Mouse (Mus musculus): Measurements from ENCODE around the gene Ngfr. TPM values are rescaled to one million over a fixed set of nuclear protein-coding genes. Genes with fewer than 3 reads are reported as not detected.
"Not testable (repeated sequence)": the region's sequence is repeated elsewhere in the genome, so short reads cannot be mapped to it uniquely, and the experiment has no call there.

Ngfr gene
- total RNA-seq (2015; ENCODE audit: low replicate concordance) (not detected in 2 replicates), total RNA-seq (2017; ENCODE audit: low replicate concordance) (not detected in 2 replicates)

DNA sequence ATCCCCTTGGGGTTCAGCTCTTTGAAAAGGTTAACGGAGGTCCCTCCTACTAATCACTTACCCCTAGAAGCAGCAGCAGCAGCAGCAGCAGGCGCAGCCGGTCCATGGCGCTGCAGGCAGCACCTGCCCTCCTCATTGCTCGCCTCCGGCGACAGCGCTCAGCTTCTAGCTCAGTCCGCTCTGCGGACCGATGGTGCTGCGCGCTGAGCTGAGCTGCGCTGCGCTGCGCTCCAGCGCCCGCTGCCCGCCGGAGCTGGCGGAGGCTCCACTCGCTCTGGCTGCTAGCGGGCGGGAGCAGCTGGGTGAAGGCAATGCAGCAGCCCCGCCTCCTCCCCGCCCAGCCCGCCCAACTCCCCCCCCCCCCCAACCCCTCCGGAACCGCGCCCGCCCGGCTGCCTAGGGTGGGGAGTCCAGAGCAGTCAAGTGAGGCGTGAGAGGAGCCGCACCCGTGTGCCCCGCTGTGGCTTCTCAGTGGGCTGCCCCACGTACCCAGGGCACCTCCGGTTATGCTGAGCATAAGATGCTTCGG lies at the start of gene Ngfr:
Ngfr (minus strand) TSS at position 313 of the 529 bp plus-strand sequence.
- ATAC-seq (replicated peaks; ENCODE audit: low FRiP score, poor library complexity, severe bottlenecking): no peak

DNA sequence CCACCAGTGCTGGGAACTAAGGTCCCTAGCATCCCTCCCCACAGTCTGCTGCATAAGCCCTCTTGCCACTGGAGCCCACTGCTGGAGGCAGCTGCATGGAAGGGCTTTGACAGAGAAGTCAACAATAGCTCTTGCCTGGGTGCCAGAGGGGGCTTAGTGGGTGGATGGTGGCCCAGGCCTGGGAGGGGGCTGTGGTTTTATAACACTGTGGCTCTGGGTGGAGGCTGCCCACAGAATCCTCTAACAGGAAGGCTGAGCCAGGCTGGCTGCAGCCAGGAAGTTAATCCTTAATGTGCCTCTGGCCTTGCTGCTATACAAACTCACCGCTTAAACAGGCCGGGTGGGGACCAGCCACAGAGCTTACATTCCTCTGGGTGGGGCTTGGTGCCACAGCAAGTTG lies 47.5 kb upstream of the Ngfr start:
- no peak for ATAC-seq (replicated peaks; ENCODE audit: low FRiP score, poor library complexity, severe bottlenecking)

DNA sequence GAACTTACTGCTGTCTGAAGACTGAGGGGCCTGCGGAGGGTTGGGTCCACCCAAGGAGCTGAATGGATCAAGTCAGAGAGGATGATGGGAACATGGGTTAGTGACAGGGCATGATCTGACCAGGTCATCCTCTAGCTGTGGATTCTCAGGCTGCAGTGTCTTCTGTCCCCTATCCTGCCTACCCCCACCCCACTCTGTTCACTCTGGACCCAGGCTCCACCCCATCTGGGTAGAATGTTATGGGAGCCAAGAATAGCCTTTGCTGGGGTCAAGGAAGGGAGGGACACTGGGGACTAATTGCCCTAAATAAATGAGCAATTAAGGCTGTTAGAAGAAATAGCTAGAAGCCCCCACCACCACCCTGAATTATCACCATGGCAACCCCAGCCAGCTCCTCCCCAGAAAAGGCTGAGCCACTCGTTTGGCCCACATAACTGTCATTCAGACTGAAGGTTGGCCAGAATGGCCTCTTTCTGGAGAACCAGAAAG lies 46.0 kb upstream of the Ngfr start:
- no peak for ATAC-seq (replicated peaks; ENCODE audit: low FRiP score, poor library complexity, severe bottlenecking)

DNA sequence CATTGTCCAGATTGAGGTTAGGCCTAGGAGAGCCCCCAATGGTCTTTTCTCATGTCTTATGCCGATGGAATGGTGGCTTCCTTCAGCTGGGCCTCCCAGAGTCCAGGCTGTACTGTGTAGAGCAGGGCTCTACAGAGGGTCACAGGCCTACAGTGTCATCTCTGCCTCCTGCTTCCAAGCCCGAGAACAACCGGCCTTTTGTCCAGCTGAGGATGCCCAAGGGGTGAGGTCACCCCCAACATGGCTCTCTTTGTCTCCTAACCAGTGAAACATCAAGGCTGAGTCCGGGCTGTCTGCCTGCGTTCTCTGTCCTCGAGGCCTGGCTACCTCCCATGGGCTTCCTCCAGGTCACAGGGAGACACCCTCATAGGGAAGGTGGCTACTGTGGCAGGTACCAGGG lies 44.9 kb upstream of the Ngfr start:
- ATAC-seq (replicated peaks; ENCODE audit: low FRiP score, poor library complexity, severe bottlenecking): no peak

DNA sequence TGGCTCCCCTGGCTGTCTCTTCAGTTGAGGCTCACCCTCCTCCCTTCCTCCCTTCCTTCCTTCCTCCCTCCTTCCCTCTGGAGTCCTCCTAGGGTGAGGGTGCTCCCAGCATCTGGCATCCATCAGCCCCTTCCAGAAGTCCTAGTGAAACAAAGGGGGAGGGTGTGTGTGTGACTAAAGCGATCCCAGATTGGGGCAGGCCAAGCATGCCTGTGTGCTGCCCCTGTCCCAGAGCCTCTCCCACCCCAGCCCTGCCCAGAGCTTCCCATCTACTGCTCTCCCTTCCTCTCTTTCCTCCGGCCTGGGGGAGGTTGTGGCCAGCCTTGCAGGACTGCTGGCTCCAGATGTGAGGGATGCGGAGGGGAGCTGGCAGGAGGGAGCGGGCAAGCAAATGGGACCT lies 43.8 kb upstream of the Ngfr start:
- no peak for ATAC-seq (replicated peaks; ENCODE audit: low FRiP score, poor library complexity, severe bottlenecking)

DNA sequence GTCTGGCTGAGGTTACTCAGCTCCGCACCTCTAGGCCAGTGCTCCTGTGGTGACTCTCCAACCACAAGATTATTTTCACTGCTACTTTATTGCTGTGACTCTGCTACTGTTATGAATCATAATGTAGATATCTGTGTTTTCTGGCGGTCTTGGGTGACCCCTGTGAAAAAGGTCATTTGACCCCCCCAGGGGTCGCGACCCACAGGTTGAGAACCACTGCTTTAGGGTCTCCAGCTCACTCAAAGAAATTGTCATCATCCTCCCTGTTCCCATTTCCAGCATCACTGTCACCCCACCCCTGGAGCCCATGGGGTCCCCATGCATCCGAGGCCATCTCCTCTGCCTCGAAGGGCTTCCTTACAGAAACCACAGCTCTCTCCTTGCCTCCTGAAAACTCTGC lies 43.0 kb upstream of the Ngfr start:
- ATAC-seq (replicated peaks; ENCODE audit: low FRiP score, poor library complexity, severe bottlenecking): no peak

DNA sequence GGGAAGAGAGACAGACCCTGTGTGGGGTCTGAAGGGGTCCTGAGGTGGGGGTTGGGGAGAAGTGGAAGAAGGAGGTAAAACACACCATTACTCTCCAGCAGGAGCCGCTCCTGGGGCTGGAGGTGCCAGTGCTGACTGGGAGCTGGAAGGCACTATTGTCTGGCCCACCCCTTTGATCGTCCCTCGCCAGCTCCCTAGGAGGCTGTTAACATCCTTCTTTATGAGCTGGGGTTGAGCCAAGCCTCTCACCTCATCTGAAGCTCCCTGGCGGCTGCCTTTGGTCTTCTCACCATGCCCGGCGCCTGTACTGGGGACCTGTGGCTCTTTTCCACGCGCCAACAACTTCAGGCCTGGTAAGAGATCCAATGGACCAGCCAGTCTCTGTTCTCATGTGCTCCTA lies 34.9 kb upstream of the Ngfr start:
- no peak for ATAC-seq (replicated peaks; ENCODE audit: low FRiP score, poor library complexity, severe bottlenecking)

DNA sequence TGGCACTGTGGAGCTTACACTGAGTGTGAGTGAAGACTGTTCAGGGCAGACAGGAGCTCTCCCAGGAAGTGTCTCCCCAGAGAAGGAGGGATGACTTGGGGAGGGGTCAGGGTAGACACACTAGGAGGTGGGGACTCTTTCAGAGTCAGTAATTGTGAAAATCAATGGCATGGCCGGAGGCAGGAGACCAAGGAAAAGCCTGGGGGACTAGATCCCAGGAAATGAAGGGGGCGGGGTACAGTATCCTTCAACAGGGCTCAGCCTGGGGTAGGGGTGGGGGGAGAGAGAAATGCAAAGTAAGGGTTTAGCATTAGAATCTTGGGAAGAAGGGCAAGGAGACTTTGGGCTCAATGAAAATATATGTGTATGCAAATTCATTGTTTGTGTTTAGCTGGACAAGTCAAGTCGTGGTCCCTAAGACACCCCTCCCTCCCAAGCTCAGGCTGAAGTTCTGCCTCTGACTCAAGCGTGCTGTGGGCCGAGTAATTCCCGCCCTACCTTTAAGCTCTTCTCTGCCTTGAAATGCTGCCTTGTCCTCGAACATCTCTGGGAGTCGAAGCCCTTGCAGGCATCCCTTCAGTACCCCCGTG lies 34.1 kb upstream of the Ngfr start:
- no peak for ATAC-seq (replicated peaks; ENCODE audit: low FRiP score, poor library complexity, severe bottlenecking)

DNA sequence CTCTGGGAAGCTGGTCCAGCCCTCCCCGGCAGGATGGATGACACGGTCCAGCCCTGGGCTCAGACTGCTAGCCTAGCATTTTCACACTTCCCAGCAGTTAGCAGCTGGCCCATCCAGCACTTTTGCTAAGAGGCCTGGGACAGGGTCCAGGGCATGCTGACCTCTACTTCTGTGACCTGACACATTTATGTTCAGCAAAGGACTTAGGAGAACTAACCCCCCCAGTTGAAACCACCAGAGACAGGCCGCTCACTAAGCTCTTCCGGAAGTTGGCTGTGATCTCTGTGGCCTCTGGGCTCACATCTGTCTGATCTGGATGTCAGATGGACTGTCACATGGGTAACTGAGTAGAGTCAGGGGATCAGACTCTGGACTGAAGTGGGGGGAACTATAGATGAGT lies 33.5 kb upstream of the Ngfr start:
- ATAC-seq (replicated peaks; ENCODE audit: low FRiP score, poor library complexity, severe bottlenecking): no peak

DNA sequence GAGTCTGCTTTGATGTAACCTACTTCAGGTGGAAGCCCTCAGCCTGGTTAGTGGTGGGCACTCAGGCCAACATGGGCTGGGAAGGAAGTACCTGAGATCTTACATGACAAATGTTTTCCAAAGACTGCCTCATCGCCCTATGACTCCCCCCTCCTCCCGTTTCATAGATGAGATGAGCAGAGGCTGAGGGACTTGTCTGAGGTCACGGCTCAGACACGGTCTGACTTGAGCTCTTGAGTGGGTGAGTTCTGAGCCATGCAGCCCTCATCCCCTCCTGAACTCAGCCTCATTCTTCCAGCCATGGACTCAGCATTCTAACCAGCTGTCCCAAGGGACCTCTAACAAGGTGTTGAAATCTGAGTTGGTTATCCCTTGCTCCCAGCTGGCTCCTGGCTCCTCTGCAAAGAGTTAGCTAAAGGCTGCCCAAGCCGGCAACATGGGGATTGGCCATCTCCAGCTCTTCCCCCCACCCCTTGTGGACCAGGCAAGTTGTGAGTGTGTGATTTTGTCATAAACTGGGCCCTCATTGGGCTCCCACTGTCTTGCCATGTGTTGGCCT lies 32.4 kb upstream of the Ngfr start:
- ATAC-seq (replicated peaks; ENCODE audit: low FRiP score, poor library complexity, severe bottlenecking): no peak

DNA sequence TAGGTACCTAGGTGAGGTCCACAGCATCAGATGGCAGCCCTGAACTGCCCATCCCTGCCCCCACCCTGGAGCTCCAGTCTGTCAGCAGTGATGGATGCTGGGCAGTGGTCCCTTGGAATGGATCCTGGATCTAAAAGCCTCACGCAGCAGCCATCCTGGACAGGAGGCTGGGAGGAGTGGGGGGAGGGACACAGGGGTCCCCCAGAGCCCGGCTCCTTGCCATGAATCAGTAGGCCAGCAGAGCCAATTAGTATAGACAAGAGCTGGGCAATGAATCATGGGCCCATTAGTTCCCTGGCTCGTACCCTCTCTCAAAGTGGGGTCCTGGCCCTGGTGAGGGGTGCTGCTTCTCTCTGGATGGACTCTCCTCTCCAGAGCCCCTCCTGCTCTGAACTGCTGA lies 31.5 kb upstream of the Ngfr start:
- ATAC-seq (replicated peaks; ENCODE audit: low FRiP score, poor library complexity, severe bottlenecking): no peak

DNA sequence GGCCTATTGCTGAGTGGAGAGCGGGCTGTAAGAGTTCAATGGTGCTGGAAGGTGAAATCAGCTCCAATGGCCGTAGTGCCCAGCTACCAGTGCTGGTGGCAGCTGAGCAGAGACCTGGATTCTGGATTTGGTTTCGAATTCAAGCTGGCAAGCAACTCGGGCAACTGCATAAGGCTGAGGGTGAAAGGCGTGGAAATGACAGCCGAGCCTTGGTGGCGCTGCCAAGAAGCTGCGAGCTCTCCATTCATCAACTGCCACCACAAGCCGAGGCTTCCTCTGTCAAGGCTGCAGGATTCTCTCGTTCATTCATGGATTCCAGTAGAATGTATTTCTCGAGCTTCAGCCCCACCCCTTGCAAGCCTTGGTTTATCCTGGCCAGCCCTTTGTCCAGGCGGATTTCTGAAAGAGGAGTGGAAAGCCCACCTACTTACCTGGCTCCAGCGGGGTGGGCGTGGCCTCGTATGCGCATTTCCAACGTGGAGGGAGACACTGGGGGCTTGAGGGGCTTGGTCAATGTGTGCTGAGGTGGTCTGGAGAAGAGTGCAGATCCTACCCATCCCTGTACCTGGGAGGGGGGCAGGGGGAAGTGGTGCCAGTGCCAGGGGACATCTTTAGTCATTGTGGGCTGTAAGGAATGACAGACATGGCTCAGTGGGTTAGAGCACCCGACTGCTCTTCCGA lies 30.4 kb upstream of the Ngfr start:
- no peak for ATAC-seq (replicated peaks; ENCODE audit: low FRiP score, poor library complexity, severe bottlenecking)

DNA sequence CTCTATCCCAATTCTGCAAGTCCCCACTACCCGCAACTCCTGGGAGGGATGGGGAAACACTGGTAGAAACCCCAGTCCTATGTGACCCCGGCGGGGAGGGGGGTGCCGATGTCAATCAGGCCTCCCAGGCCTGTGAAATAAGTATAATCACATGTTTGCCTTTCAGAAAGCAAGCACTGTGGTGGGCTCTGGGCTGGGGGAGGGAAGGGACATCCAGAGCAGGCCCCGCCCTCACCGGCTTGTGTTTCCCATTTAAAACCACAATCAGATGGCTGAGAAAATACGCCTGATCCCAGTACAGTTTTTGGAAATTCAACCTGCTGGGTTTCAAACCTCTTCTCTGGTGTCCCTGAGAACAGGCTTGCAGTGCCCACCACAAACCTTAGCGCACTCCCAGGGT lies 27.2 kb upstream of the Ngfr start:
- ATAC-seq (replicated peaks; ENCODE audit: low FRiP score, poor library complexity, severe bottlenecking): no peak

DNA sequence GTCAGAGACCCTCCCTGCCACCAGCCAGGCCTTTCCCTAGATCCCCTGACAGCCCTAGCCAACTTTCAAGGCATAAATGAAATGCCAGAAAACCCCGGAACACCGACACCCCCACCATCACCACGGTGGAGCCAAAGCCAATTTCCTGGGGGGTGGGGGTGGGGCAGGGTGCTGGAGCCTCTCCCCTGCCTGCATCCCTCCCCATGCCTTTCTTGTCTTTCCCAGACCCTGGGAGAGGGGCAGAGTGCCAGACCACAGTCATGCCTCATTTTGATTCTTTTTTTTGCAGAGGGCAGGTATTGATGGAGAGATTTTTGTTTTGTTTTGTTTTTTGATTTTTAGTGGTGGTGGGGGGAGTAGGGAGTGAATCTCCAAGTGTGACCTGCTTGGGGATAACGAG lies 23.7 kb upstream of the Ngfr start:
- no peak for ATAC-seq (replicated peaks; ENCODE audit: low FRiP score, poor library complexity, severe bottlenecking)

DNA sequence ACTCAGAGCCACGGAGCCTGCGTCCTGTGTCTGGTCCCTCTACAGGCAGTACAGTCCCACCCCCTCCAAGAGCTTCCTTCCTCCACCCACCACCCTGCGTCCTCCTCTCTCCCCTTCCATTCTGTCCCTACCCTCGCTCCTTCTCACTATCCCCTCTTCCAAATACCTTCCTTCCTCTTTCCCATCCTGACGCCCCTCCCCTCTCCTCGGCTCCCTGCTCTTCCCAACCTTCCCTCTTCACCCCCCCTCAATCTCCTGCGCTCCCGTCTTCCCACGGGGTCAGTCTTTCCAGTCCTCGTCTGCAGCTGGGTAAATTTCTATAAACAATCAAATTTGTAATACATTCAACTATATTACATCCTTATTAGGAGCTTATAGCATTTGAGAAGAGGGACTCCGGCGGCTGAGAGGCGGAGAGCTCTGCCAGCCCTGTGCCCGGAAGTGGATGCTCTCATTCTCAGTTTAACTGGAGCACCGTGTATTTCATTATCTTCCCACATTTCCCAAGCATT lies 22.9 kb upstream of the Ngfr start:
- ATAC-seq (replicated peaks; ENCODE audit: low FRiP score, poor library complexity, severe bottlenecking): no peak

DNA sequence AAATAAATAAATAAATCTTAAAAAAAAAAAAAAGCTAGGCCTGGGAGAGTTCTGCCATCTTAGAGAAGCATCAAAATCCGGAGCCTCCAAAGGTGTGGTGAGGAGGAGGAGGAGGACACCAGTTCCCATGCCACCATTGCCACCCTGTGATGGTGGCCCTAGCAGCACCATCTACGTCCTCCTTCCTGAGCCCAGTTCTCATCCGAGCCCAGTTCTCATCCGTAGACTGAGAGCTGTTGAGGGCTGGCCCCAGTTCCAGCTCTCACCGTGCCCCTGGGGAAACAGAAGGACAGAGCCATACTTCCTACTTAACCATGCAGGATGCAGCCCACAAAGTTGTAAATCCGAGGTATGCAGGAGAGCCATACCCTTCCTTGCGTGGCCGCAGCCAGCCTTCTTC lies 22.4 kb upstream of the Ngfr start:
- no peak for ATAC-seq (replicated peaks; ENCODE audit: low FRiP score, poor library complexity, severe bottlenecking)

DNA sequence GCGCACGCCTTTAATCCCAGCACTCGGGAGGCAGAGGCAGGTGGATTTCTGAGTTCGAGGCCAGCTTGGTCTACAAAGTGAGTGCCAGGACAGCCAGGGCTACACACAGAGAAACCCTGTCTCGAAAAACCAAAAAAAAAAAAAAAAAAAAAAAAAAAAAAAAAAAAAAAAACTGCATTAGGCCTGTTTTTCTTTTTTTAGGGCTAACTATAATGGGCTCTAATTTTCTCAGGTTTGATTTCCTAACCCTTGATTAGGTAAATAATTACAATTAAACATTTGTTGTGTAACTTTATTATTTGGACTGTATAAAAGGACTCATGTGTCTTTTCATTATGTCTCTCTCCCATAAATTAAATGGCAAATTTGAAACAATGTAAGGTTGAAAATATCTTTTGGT lies 19.8 kb upstream of the Ngfr start:
- not testable (repeated sequence) for ATAC-seq (replicated peaks; ENCODE audit: low FRiP score, poor library complexity, severe bottlenecking)

DNA sequence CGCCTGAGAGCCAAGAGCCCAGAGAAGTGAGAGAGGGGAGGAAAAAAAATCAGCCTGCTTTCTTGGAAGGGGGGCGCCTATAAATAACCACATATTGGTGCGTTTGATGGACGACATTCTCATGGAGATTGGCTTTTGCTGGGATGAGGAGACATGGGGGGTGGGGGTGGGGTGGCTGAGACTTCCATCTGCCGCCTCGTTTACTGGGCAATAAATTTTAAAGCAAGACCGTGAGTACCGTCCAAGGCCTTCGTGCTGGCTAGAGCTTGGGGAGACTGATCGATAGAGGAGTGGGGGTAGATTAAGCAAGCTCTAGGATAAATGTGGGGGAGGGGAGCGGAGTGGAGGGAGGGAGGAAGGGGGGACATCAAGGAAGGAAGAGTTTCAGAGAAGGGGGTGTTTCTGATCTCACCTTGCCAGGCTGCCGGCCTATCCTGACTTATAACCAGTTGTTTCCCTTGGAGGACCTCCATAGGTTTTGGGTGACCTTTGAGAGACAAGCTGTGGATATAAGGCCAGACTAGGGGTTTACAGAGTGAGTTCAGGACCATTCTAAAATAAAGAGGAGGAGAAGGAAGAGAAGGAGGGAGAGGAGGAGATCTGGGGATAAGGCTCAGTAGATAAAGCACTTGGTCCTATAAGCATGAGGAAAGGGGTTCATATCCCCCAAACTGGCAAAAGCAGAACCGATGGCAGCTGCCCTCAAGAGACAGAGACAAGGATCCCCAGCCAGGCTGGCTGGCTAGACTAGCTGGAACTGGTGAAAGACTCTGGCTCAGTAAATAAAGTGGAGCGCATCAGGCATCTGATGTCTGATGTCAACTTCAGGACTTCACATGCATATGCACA lies 10.9 kb upstream of the Ngfr start:
- ATAC-seq (replicated peaks; ENCODE audit: low FRiP score, poor library complexity, severe bottlenecking): no peak

DNA sequence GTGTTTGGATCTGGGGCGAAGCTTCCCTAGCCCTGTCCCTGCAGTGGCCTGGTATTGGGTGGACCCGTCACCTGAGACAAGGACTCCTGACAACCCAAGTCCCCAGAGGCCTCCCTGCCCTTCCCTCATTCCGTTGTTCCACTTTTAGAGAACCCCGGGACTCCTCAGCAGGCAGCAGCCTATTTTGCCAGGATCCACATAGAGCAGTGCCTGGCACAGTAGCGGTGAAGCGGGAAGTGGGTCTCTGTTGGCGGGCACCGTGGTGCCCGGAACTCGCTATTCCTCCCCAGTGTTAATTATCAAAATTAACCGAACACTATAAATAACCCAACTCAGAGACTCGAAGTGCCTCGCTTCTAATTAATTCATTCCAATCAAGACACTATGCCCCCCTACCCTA lies 10.2 kb upstream of the Ngfr start:
- ATAC-seq (replicated peaks; ENCODE audit: low FRiP score, poor library complexity, severe bottlenecking): no peak

DNA sequence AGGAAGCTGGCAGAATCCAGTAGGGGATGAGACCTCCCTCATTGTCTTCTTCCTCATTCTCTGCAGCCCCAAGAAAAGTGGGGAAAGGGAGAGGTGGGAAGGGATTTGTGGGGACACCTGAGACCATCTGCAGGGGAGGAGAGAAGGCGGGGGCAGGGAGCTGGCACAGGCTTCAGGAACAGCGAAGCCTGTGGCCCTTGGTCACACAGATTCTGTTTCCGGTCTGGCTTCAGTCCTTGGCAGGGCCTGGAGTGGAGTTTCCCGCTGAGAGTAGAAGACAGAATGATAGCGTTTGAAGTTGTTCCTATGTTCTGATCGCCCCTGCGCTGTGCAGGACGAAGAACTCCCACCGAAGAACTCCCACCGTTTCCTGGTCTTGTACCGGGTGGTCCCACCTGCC lies 9.2 kb upstream of the Ngfr start:
- ATAC-seq (replicated peaks; ENCODE audit: low FRiP score, poor library complexity, severe bottlenecking): no peak

Data from erythroid progenitor cell, adult 5-6 weeks (primary cell).